Mouse (Mus musculus) stomach, postnatal 0 days (tissue): ENCODE results near the gene Slc1a3.

Experiments used
- CTCF ChIP-seq: IDR thresholded peaks from 2 replicates; pipeline ENCODE4 v1.5.1; 2016; ENCODE audit warnings: antibody characterized with exemption, low read depth, mild to moderate bottlenecking, moderate library complexity
- EP300 ChIP-seq: optimal IDR thresholded peaks from 2 replicates; pipeline ENCODE3; 2016; ENCODE audit warnings: antibody characterized with exemption

- TF ChIP-seq EP300 (no peak), CTCF (no peak)
These were observed 48.7 kb downstream of the Slc1a3 start for GRCm38 (mm10) chr15:8661856-8662255.
